Mouse (Mus musculus): ENCODE results near the gene Cfap70. TPM values are rescaled to one million over a fixed set of nuclear protein-coding genes. Genes with fewer than 3 reads are reported as not detected.

Cfap70 gene
- polyA plus RNA-seq, 1 experiment from 2014 or later: 0.50 TPM

DNA sequence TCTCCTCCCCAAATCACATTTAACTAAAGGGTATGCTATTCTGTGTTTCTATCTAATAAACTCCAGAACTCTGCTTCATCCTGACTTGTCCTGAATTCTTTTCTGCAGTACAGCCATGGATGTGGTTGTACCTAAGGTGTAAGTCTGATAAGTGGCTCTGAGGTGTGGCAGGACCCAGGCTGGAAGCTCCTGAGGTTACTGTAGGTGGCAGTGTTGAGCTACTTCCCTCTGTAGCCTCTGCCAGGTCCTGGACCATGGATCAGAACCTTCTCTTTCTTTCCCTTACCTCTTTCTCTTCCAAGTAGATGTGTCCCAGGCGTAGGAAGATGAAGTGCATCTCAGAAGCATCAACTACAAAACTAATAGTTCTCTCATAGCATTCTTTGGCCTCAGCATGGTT lies 52.0 kb downstream of the Cfap70 start:
- Histone ChIP-seq H3K36me3 (no peaks in the 10 kb centered on the region), H3K9me3 (no peaks in the 10 kb centered on the region), H3K27ac (no peak overlapping the region), H3K4me3 (replicated peaks) (no peak overlapping the region), H3K4me2 (replicated peaks) (no peak overlapping the region), H3K9ac (replicated peaks) (no peak overlapping the region), H3K27me3 (no peaks in the 10 kb centered on the region), H3K4me1 (replicated peaks) (no peaks in the 10 kb centered on the region)
- WGBS: 67% methylated on average over 1 of the region's 1 CpGs
- no peak for ATAC-seq

DNA sequence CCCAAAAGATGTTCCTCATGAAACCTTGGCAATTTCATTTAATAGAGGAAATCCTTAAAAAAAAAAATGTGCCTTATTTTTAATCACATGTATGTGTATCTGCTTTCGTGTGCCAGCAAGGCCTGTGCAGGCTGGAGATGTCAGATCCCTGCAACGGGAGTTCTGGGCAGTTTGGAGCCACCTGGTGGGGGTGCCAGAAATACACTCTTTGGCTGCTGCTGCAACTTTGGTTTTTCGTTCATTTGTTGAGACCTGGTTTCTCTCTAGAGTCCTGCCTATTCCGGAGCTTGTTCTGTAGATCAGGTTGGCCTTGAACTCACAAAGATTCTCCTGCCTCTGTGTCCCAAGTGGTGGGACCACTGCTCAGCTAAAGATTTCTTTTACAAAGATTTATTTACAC lies 53.2 kb downstream of the Cfap70 start:
- no peaks in the 10 kb centered on the region for H3K27me3 ChIP-seq
- no peak overlapping the region for H3K4me2 ChIP-seq (replicated peaks)
- no peak overlapping the region for H3K9ac ChIP-seq (replicated peaks)
- ATAC-seq: no peak
- H3K9me3 ChIP-seq: no peaks in the 10 kb centered on the region
- no peaks in the 10 kb centered on the region for H3K36me3 ChIP-seq
- no peak overlapping the region for H3K4me3 ChIP-seq (replicated peaks)
- 44% methylated on average over 4 of the region's 4 CpGs for WGBS
- no peaks in the 10 kb centered on the region; the same call in 1 of the 2 replicates for H3K4me1 ChIP-seq (replicated peaks)
- H3K27ac ChIP-seq: no peak overlapping the region

- Histone ChIP-seq H3K4me1 (replicated peaks) (peaks cover 6% of the 10 kb centered on the region), H3K9me3 (no peaks in the 10 kb centered on the region), H3K36me3 (no peaks in the 10 kb centered on the region), H3K4me3 (replicated peaks) (no peak overlapping the region), H3K27me3 (no peaks in the 10 kb centered on the region), H3K4me2 (replicated peaks) (no peak overlapping the region), H3K9ac (replicated peaks) (no peak overlapping the region), H3K27ac (no peak overlapping the region)
- ATAC-seq: no peak
- 84% methylated on average over 9 of the region's 9 CpGs for WGBS
These were observed 54.8 kb downstream of the Cfap70 start for GRCm38 (mm10) chr14:20397220-20397619.

- peak within 1 kb of the TSS; percentile 88 for H3K27ac ChIP-seq
- peak within 1 kb of the TSS; percentile 90 for H3K9ac ChIP-seq (replicated peaks)
- ATAC-seq: peak; percentile 96
- H3K27me3 ChIP-seq: no peaks in the 10 kb centered on the region
- peaks cover 13% of the 10 kb centered on the region for H3K36me3 ChIP-seq
- WGBS: under 1% methylated on average over 68 of the region's 68 CpGs
- H3K4me1 ChIP-seq (replicated peaks): peaks cover 13% of the 10 kb centered on the region
- H3K4me3 ChIP-seq (replicated peaks): peak within 1 kb of the TSS; percentile 73
- peak within 1 kb of the TSS; percentile 59 for H3K4me2 ChIP-seq (replicated peaks)
- no peaks in the 10 kb centered on the region for H3K9me3 ChIP-seq
These were observed 58.7 kb downstream of the Cfap70 start, which contains the start of gene Mrps16 for GRCm38 (mm10) chr14:20393205-20393913. TSS of gene Mrps16 (minus strand) at chr14:20393634.

DNA sequence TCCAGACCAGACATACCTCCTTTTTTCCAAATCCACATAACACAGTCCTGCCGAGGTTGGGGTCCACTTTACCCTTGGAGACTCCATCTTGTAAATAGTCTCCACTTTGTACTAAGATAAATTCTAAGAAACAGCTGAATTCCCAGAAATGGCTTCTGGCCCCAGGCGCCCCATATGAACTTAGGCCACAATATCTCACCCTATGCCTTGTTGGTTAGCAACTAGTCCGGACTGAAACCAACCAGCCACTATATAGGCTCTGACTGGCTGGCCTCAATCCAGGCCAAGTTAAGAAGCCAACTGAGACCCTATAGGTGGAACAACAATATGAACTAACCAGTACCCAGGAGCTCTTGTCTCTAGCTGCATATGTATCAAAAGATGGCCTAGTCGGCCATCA lies 59.7 kb downstream of the Cfap70 start:
- no peak for ATAC-seq
- H3K27ac ChIP-seq: no peak overlapping the region
- no peaks in the 10 kb centered on the region for H3K27me3 ChIP-seq
- H3K9me3 ChIP-seq: no peaks in the 10 kb centered on the region
- 0 out of 2 replicates have a peak overlapping the region, but pooled peaks have one; percentile 59 for H3K4me2 ChIP-seq (replicated peaks)
- H3K36me3 ChIP-seq: peaks cover 15% of the 10 kb centered on the region
- 90% methylated on average over 4 of the region's 4 CpGs for WGBS
- no peak overlapping the region for H3K9ac ChIP-seq (replicated peaks)
- no peak overlapping the region for H3K4me3 ChIP-seq (replicated peaks)
- peaks cover 23% of the 10 kb centered on the region for H3K4me1 ChIP-seq (replicated peaks)

GRCm38 (mm10) chr14:20389446-20390079 lies 62.5 kb downstream of the Cfap70 start:
- peaks cover 39% of the 10 kb centered on the region for H3K36me3 ChIP-seq
- H3K4me1 ChIP-seq (replicated peaks): peaks cover 43% of the 10 kb centered on the region
- H3K27ac ChIP-seq: no peak overlapping the region
- no peaks in the 10 kb centered on the region for H3K27me3 ChIP-seq
- H3K9me3 ChIP-seq: no peaks in the 10 kb centered on the region
- peak overlapping the region; percentile 57 for H3K4me3 ChIP-seq (replicated peaks)
- ATAC-seq: no peak
- H3K4me2 ChIP-seq (replicated peaks): peak overlapping the region; percentile 80
- WGBS: 88% methylated on average over 8 of the region's 8 CpGs
- H3K9ac ChIP-seq (replicated peaks): peak overlapping the region; percentile 74; the same call in 1 of the 2 replicates

- H3K4me2 ChIP-seq (replicated peaks): peak within 1 kb of the TSS; percentile 80
- peaks cover 48% of the 10 kb centered on the region for H3K36me3 ChIP-seq
- no peaks in the 10 kb centered on the region for H3K9me3 ChIP-seq
- H3K4me1 ChIP-seq (replicated peaks): peaks cover 43% of the 10 kb centered on the region
- peak within 1 kb of the TSS; percentile 74 for H3K9ac ChIP-seq (replicated peaks)
- ATAC-seq: peak; percentile 73
- peak within 1 kb of the TSS; percentile 57 for H3K4me3 ChIP-seq (replicated peaks)
- H3K27me3 ChIP-seq: no peaks in the 10 kb centered on the region
- peak within 1 kb of the TSS; percentile 78 for H3K27ac ChIP-seq
- WGBS: under 1% methylated on average over 59 of the region's 59 CpGs
These were observed 63.4 kb downstream of the Cfap70 start, which contains the start of gene Dnajc9 for GRCm38 (mm10) chr14:20388441-20389129. TSS of gene Dnajc9 (minus strand) at chr14:20388910.

- Histone ChIP-seq H3K27me3 (no peaks in the 10 kb centered on the region), H3K36me3 (peaks cover 81% of the 10 kb centered on the region)
- whole genome bisulfite sequencing: 92% methylated on average over 9 of the region's 9 CpGs
These were observed 72.1 kb downstream of the Cfap70 start for GRCm38 (mm10) chr14:20379753-20380430.

DNA sequence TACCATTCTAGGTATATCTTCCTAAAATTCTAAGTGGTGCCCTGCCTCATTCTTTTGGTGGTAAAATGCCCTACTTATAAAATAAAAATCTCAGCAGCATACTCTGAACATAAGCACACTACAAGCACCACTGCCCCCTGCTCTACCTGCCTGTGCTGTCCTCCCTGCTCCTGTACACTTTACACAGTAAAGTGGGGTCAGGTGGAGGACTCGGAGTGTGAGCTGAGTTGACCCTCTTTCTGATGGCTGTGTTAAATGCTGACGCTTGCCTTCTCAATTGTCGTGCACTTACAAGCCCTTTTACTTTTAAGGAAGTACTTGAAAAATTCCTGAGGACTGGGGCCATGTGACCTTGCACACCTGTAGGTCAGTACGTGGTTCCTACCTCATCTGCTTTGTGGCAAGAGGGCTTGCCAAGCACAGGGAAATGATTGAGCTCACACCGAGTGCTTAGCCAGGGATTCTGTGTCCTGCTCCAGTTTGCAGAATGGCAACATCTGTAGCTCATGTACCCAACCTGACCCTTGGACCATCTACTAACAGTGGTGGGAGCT lies 72.9 kb downstream of the Cfap70 start:
- no peak overlapping the region for H3K4me3 ChIP-seq (replicated peaks)
- H3K9me3 ChIP-seq: no peaks in the 10 kb centered on the region
- no peaks in the 10 kb centered on the region for H3K27me3 ChIP-seq
- no peak overlapping the region for H3K27ac ChIP-seq
- H3K36me3 ChIP-seq: peaks cover 79% of the 10 kb centered on the region
- WGBS: 91% methylated on average over 5 of the region's 5 CpGs
- no peak overlapping the region for H3K4me2 ChIP-seq (replicated peaks)
- no peak overlapping the region for H3K9ac ChIP-seq (replicated peaks)
- no peaks in the 10 kb centered on the region for H3K4me1 ChIP-seq (replicated peaks)
- ATAC-seq: no peak

More at GRCm38 (mm10) chr14:20379753-20380430, 72.1 kb downstream of the Cfap70 start:
- Histone ChIP-seq H3K4me1 (replicated peaks) (no peaks in the 10 kb centered on the region), H3K9me3 (no peaks in the 10 kb centered on the region), H3K9ac (replicated peaks) (no peak overlapping the region), H3K4me3 (replicated peaks) (no peak overlapping the region), H3K27ac (no peak overlapping the region), H3K4me2 (replicated peaks) (no peak overlapping the region)
- no peak for ATAC-seq

DNA sequence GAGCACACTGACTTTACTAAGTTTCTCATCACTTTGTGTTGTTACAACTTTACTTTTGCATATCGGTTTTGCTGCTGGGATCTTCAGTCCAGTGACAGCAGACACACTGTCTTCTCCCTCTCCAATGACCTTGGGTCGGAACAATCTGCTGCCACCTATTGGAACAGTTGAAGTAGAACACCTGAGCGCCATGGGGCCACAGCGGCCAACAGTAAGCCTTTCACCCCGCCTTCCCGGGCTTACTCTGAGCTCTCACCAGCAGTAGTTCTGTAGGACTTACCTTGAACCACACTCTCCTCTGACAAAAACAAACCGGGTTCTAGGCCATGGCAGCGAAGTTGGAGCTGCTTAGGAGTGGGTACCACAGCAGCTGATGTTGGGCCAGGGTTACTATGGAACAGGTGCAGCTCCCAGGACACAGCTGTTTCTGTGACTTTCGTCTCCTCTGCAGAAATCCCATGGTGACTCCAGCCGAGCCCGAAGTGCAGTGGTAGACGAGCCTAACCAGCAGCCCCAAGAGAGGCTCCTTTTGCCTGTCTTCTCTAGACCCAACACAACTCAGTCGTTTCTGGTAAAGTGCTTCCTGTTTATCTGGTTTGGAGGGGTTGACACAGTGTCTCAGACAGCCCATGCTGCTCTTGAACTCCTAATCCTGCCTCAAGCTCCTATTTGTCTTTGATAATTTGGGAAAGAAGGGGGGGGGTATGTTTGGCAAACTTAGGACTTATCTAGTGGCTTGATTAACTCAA lies 73.5 kb downstream of the Cfap70 start:
- Histone ChIP-seq H3K36me3 (peaks cover 77% of the 10 kb centered on the region), H3K4me3 (replicated peaks) (no peak overlapping the region), H3K9ac (replicated peaks) (no peak overlapping the region), H3K4me1 (replicated peaks) (no peaks in the 10 kb centered on the region), H3K4me2 (replicated peaks) (no peak overlapping the region), H3K27me3 (no peaks in the 10 kb centered on the region), H3K27ac (no peak overlapping the region), H3K9me3 (no peaks in the 10 kb centered on the region)
- 0 out of 2 replicates have a peak, but pooled peaks have one; percentile 62 for ATAC-seq
- WGBS: 44% methylated on average over 13 of the region's 13 CpGs

DNA sequence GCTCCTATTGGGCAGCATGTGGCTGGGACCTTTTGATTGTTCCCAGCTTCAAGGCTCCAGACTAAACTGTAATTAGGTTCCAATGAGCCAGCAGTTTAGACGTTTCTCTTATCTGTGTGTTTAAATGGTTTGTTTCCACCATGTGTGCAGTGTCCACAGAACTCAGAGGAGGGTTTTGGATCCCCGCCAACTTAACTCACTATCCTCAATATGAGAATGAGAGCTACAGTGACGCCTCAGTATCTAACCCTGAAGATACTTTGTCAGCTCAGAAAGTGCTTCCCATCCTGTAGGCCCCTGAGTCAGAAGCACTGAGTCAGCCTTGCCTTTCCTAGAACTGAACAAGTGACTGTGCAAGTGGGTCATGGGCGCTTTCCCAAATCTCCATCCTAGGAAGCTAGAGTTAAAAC lies 74.9 kb downstream of the Cfap70 start:
- peaks cover 78% of the 10 kb centered on the region for H3K36me3 ChIP-seq
- no peak overlapping the region for H3K4me3 ChIP-seq (replicated peaks)
- no peak overlapping the region for H3K4me2 ChIP-seq (replicated peaks)
- H3K27ac ChIP-seq: no peak overlapping the region
- H3K4me1 ChIP-seq (replicated peaks): no peaks in the 10 kb centered on the region
- ATAC-seq: no peak
- 89% methylated on average over 4 of the region's 4 CpGs for WGBS
- H3K27me3 ChIP-seq: no peaks in the 10 kb centered on the region
- no peak overlapping the region for H3K9ac ChIP-seq (replicated peaks)
- no peaks in the 10 kb centered on the region for H3K9me3 ChIP-seq

Measured in midbrain, embryonic 13.5 days (tissue).